Mouse (Mus musculus): ENCODE data around the gene Pak4.
"Not testable (repeated sequence)": the region's sequence is repeated elsewhere in the genome, so short reads cannot be mapped to it uniquely, and the experiment has no call there.

The Pak4 gene

DNA sequence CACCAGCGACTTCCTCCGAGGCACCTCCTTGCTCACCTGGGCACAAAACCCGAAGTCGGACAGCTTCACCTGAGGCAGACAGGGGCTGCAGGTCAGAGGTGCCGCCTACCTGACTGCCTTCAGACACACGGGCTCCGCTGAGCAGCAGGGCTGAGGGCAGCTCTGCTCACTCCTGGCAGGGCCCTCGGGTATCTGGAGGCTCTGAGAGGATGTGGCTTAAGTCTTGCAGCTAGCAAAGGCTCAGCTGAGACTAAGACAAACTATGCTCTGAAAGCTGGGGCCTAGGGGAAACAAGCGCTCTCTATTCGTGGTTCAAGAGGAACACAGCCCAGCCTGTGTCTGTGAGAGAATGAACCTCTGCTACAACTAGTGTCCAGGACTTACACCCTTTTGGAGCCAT lies 37.1 kb downstream of the Pak4 start:
- no peak for DNase-seq

- peak; percentile 72 to 87 for DNase-seq
Observed at GRCm38 (mm10) chr7:28558486-28558885, 39.5 kb downstream of the Pak4 start.

- no peak for DNase-seq
Observed at GRCm38 (mm10) chr7:28557708-28558107, 40.3 kb downstream of the Pak4 start.

DNA sequence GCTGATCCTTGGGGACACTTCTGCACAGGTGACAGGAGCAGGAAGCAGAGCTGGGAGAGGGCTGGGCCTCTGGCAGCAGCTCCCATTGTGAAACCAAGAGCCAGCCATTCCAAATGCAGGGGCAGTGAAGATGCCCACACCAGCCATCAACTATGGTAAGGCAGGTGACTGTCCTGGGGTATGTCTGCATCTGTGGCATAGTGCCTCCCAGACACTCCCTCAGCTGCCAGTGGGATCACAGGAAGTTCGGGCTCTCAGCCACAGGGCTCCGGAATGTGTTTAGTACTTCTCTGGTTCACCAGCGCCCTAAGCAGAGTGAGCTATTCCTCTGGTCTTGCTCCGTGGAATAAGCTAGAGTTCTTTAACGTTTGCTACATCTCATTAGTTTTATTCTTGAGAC lies 40.9 kb downstream of the Pak4 start:
- no peak for DNase-seq

DNA sequence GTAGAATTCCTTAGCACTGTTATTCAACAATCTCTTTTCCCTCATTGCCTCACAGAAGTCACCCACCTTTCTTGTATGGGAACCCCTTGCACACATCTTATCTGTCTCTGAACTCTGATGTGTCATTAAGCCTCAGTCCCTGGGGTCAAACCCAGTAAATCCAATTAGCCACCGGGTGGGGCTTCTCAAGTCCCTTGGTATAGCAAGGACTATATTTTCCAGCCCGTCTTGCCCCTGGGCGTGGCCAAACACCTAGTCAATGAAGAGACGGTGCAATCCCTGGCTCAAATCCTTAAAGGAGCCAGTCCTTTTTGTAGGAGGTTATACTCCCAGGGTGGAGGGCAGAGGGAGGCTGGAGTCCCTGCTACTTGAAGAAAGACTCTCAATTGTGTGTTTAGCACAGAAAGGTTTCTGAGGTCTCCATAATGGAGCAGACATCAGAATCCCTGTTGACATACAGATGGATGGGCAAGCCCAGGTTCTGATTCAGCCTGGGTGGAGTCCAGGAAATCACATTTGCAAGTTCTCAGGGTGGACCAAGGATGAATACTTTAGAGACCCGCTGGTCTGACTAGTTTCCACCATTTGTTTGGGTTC lies 41.9 kb downstream of the Pak4 start:
- no peak for DNase-seq

GRCm38 (mm10) chr7:28553076-28553475 lies 44.9 kb downstream of the Pak4 start:
- no peak for DNase-seq

GRCm38 (mm10) chr7:28547628-28548027 lies 50.4 kb downstream of the Pak4 start:
- no peak for DNase-seq

DNA sequence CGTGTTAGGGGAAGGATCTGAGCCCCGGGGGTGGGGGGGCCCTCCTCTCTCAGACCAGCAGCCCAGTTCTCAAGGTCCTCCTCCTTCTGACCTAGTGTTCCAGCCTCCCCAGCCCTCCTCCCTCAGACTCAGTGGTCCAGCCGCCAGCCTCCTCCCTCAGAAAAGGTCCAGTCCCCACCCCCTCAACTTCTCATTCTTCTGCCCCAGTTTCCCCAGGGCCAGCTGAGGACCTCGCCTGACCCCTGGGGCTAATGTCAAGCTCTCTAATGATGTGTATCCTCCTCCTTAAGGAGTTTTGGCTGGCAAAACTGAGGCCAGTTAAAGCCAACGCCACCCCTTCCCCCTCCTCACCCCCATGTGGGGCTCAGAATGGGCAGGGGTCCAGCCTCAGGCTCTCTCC lies 50.8 kb downstream of the Pak4 start, which contains the start of gene Nccrp1:
TSS of gene Nccrp1 (minus strand) at position 101 of the 400 bp plus-strand sequence.
- no peak for DNase-seq

DNA sequence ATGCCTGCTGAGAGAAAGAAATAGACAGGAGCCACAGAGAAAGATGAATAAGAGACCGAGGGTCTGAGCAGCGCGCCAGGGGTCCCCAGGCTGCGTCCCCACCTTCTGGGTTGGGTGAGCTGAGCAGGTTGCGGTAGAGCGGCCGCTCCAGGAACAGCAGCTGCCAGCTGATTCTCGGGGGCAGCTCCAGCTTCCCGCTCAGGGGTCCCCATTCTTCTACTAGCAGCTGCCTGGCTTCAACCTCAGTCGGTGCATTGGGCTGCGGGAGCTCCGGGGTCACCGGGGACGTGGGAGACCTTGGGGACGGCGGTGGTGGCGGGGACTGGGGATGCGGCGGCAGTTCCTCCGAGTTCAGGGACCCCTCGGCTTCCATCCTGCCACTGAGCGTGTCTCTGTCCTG lies 51.3 kb downstream of the Pak4 start:
- DNase-seq = no peak

GRCm38 (mm10) chr7:28545891-28546210 lies 52.1 kb downstream of the Pak4 start:
- no peak for DNase-seq

- DNase-seq = no peak
Observed at GRCm38 (mm10) chr7:28545048-28545890, 52.7 kb downstream of the Pak4 start.

DNA sequence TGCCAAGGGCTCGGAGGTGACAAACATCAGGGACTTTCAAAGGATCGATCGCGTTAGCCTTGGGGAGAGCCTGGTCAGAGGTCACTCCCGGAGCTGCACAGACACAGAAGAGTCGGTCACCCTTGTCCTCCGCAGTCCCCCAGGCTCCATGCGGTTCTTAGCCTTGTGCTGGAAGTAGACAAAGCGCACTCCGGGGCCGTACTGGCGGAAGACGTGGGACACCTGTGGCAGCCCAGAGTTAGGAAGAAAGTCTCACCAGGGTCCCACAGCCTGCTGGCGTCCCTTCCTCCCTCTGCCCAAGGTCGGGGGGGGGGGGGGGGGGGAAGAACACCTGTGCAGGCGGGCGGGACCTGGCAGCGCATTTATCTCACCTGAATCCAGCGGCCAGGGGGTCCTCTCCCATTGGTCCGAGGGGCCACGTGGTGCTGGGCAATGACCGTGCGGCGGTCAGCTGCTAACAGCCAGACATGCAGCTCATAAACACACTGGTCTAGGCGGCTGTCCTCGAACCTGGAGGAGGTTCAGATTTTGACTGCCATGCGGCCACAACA lies 53.9 kb downstream of the Pak4 start:
- DNase-seq = no peak

GRCm38 (mm10) chr7:28540526-28540925 lies 57.5 kb downstream of the Pak4 start, which contains the start of gene Sycn:
Gene Sycn (plus strand): TSS chr7:28540885.
- DNase-seq = no peak

GRCm38 (mm10) chr7:28538886-28539285 lies 59.1 kb downstream of the Pak4 start:
- DNase-seq = not testable (repeated sequence)

DNA sequence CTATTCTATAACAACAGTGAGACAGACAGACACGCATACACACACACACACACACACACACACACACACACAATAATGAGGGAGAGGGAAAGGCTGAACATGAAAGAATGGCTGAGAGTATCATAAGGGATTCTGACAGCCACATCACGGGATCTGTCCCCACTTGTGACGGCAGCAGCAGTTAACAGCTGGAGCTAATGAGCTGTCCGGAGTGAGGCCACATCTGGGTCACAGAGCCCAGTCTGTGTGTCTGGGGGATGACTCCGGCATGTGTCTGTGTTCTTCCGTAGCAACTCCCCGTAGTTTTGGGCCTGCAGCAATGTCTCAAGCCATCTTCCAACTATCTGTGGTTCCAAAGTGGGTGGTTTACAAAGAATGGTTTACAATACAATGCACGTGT lies 66.0 kb downstream of the Pak4 start:
- DNase-seq = peak in 1 of 2 experiments; percentile 72

DNA sequence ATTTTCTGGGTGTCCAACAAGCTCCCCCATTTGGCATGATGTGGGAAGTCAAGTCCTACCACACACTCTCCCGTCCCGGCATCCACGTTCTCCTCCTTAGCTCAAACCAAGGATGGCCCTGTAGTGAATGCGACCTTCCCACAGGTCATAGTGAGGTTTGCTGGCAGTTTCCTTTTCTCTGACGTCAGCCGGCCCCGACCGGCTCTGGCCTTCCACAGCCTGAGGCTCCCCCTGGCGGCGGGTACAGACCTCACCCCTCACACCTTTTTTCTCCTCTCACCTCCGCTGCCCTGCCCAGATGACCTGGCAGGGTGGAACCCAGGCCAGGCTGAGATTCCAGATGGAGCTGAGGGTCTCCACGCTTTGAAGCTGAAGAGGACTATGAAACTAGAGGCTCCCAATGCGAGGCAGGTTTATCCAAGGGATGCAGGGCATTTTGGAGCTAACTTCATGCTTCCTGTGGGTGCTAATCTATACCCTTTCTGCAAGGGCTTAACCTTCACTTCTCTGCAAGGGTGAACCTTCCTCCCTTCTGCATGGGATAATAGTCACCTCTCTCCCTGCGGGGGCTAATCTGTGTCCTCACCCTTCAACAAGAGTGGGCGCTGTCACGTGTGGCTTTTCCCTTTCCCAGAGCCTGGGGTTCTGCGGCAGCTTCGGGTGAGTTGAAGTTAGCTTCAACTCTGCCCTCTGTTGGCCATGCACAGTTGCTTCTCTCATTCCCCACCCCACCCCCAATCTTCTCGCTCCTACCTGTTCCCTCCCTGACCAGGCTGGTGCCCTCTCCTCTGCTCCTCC lies 69.9 kb downstream of the Pak4 start:
- DNase-seq = peak; percentile 82 to 90

- DNase-seq = not testable (repeated sequence)
Observed at GRCm38 (mm10) chr7:28522536-28522935, 75.4 kb downstream of the Pak4 start, which contains the start of gene Ifnl3. Gene Ifnl3 (plus strand): TSS chr7:28522836.

DNA sequence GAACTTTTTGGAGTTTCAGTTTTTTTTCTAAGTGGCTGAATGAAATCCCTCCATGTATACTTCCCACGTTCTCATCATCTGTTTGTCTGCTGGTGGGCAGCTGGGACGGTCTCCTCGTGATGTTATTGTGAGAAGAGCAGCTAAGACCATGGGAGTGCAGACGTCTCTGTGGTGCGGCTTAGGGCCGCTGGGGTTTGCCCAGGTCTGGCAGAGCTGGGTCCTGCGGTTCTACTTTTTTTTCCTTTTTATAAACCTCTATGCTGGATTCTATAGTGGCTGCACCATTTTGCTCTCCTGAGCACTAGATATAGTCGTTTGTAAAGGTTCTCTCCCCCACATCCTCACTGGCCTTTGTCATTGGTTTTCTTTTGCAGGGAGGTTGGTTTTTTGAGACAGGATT lies 86.5 kb downstream of the Pak4 start:
- DNase-seq = no peak

- DNase-seq = not testable (repeated sequence)
Observed at GRCm38 (mm10) chr7:28510405-28510974, 87.5 kb downstream of the Pak4 start, which contains the start of gene Ifnl2. Gene Ifnl2 (minus strand): TSS chr7:28510455.

DNA sequence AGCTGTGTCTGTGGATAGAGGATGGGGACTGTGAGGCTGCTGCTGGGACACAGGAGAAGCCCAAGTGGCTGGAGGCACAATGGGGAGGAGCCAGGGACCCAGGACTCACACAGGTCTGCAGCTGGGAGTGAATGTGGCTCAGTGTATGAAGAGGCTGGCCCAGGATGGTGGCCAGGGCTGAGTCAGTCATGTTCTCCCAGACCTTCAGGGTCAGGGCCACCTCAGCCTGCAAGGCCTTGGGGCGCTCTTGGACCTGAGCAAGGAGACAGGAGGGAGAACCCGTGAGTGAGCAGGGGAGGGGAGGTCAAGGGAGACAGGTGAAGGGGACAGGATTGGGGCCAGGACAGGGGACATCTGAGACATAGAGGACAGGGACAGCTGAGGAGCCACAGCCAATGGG lies 88.9 kb downstream of the Pak4 start:
- DNase-seq = not testable (repeated sequence)

All from lung, postnatal 4 days (tissue).